Mouse (Mus musculus): ENCODE data around the gene Tmem52b. TPM values are rescaled to one million over a fixed set of nuclear protein-coding genes. Genes with fewer than 3 reads are reported as not detected.

The Tmem52b gene
- total and polyA plus RNA-seq, 2 experiments from 2014 or later = not detected

- no peak for DNase-seq
- Histone ChIP-seq H3K4me2 (ENCODE audit: low read depth) (no peak overlapping the region), H3K36me3 (ENCODE audit: insufficient read depth) (no peaks in the 10 kb centered on the region), H3K9me3 (ENCODE audit: low read length) (no peaks in the 10 kb centered on the region), H3K4me3 (ENCODE audit: low read depth, low read length) (no peak overlapping the region), H3K4me1 (ENCODE audit: insufficient read depth) (peaks cover 9% of the 10 kb centered on the region), H3K27ac (ENCODE audit: low read depth, low read length) (no peak overlapping the region), H3K9ac (no peak overlapping the region), H3K27me3 (ENCODE audit: insufficient read depth, low read length) (no peaks in the 10 kb centered on the region)
- TF ChIP-seq CTCF (IDR thresholded peaks at IDR 0.05; ENCODE audit: low read depth) = no peak
- no peak for ATAC-seq
Observed at GRCm38 (mm10) chr6:129530261-129530660, 17.9 kb downstream of the Tmem52b start.

GRCm38 (mm10) chr6:129532556-129532941 is 20.2 kb downstream of the Tmem52b start:
- DNase-seq = no peak
- no peaks in the 10 kb centered on the region for H3K27me3 ChIP-seq (ENCODE audit: insufficient read depth, low read length)
- H3K4me2 ChIP-seq (ENCODE audit: low read depth) = peak overlapping the region; percentile 73
- TF ChIP-seq CTCF (IDR thresholded peaks at IDR 0.05; ENCODE audit: low read depth) = peak; percentile 47
- peak overlapping the region; percentile 91 for H3K4me3 ChIP-seq (ENCODE audit: low read depth, low read length)
- ATAC-seq = peak; percentile 40
- peak overlapping the region; percentile 92 for H3K9ac ChIP-seq
- H3K9me3 ChIP-seq (ENCODE audit: low read length) = no peaks in the 10 kb centered on the region
- 22% methylated on average over 7 of the region's 7 CpGs for WGBS
- peak overlapping the region; percentile 91 for H3K27ac ChIP-seq (ENCODE audit: low read depth, low read length)
- peaks cover 17% of the 10 kb centered on the region for H3K4me1 ChIP-seq (ENCODE audit: insufficient read depth)
- peaks cover 3% of the 10 kb centered on the region; the same call in 1 of the 2 replicates for H3K36me3 ChIP-seq (ENCODE audit: insufficient read depth)

GRCm38 (mm10) chr6:129532942-129533860 is 20.8 kb downstream of the Tmem52b start, which contains the start of gene Gabarapl1:
Gene Gabarapl1, plus strand, starts transcription at chr6:129533160.
- Histone ChIP-seq H3K4me3 (ENCODE audit: low read depth, low read length) (peak within 1 kb of the TSS; percentile 91), H3K4me1 (ENCODE audit: insufficient read depth) (peaks cover 17% of the 10 kb centered on the region), H3K36me3 (ENCODE audit: insufficient read depth) (peaks cover 10% of the 10 kb centered on the region), H3K9ac (peak within 1 kb of the TSS; percentile 92), H3K27ac (ENCODE audit: low read depth, low read length) (peak within 1 kb of the TSS; percentile 91), H3K4me2 (ENCODE audit: low read depth) (peak within 1 kb of the TSS; percentile 73), H3K9me3 (ENCODE audit: low read length) (no peaks in the 10 kb centered on the region), H3K27me3 (ENCODE audit: insufficient read depth, low read length) (no peaks in the 10 kb centered on the region)
- WGBS = under 1% methylated on average over 55 of the region's 55 CpGs
- TF ChIP-seq CTCF (IDR thresholded peaks at IDR 0.05; ENCODE audit: low read depth) = no peak
- DNase-seq (peak; percentile 88), ATAC-seq (peak; percentile 86)

- Histone ChIP-seq H3K27me3 (ENCODE audit: insufficient read depth, low read length) (no peaks in the 10 kb centered on the region), H3K4me3 (ENCODE audit: low read depth, low read length) (peak overlapping the region; percentile 91), H3K9ac (peak overlapping the region; percentile 92), H3K4me2 (ENCODE audit: low read depth) (peak overlapping the region; percentile 73), H3K4me1 (ENCODE audit: insufficient read depth) (peaks cover 17% of the 10 kb centered on the region), H3K36me3 (ENCODE audit: insufficient read depth) (peaks cover 18% of the 10 kb centered on the region), H3K9me3 (ENCODE audit: low read length) (no peaks in the 10 kb centered on the region), H3K27ac (ENCODE audit: low read depth, low read length) (peak overlapping the region; percentile 91)
- WGBS = 2% methylated on average over 9 of the region's 9 CpGs
- TF ChIP-seq CTCF (IDR thresholded peaks at IDR 0.05; ENCODE audit: low read depth) = no peak
- peak; percentile 52 for ATAC-seq
- DNase-seq = peak; percentile 82
Observed at GRCm38 (mm10) chr6:129534057-129534456, 21.7 kb downstream of the Tmem52b start.

- peak overlapping the region; percentile 92 for H3K9ac ChIP-seq
- peaks cover 17% of the 10 kb centered on the region for H3K4me1 ChIP-seq (ENCODE audit: insufficient read depth)
- peak overlapping the region; percentile 91 for H3K4me3 ChIP-seq (ENCODE audit: low read depth, low read length)
- peak overlapping the region; percentile 73 for H3K4me2 ChIP-seq (ENCODE audit: low read depth)
- no peaks in the 10 kb centered on the region for H3K9me3 ChIP-seq (ENCODE audit: low read length)
- H3K27me3 ChIP-seq (ENCODE audit: insufficient read depth, low read length) = no peaks in the 10 kb centered on the region
- WGBS = 25% methylated on average over 4 of the region's 4 CpGs
- peak overlapping the region; percentile 91 for H3K27ac ChIP-seq (ENCODE audit: low read depth, low read length)
- no peak for TF ChIP-seq CTCF (IDR thresholded peaks at IDR 0.05; ENCODE audit: low read depth)
- DNase-seq = peak; percentile 18
- ATAC-seq = peak; percentile 5; the same call in 1 of the 2 replicates
- peaks cover 25% of the 10 kb centered on the region for H3K36me3 ChIP-seq (ENCODE audit: insufficient read depth)
Observed at GRCm38 (mm10) chr6:129534627-129535190, 22.4 kb downstream of the Tmem52b start.

- WGBS = 85% methylated on average over 4 of the region's 4 CpGs
- no peak for TF ChIP-seq CTCF (IDR thresholded peaks at IDR 0.05; ENCODE audit: low read depth)
- DNase-seq (no peak), ATAC-seq (no peak)
- no peaks in the 10 kb centered on the region for H3K9me3 ChIP-seq (ENCODE audit: low read length)
- H3K9ac ChIP-seq = no peak overlapping the region
- H3K27me3 ChIP-seq (ENCODE audit: insufficient read depth, low read length) = no peaks in the 10 kb centered on the region
- H3K4me3 ChIP-seq (ENCODE audit: low read depth, low read length) = peak overlapping the region; percentile 6; the same call in 1 of the 2 replicates
- H3K4me1 ChIP-seq (ENCODE audit: insufficient read depth) = peaks cover 17% of the 10 kb centered on the region
- H3K27ac ChIP-seq (ENCODE audit: low read depth, low read length) = no peak overlapping the region
- peak overlapping the region; percentile 73 for H3K4me2 ChIP-seq (ENCODE audit: low read depth)
- peaks cover 35% of the 10 kb centered on the region for H3K36me3 ChIP-seq (ENCODE audit: insufficient read depth)
Observed at GRCm38 (mm10) chr6:129535723-129536122, 23.4 kb downstream of the Tmem52b start.

GRCm38 (mm10) chr6:129538555-129538954 is 26.2 kb downstream of the Tmem52b start:
- peaks cover 14% of the 10 kb centered on the region for H3K4me1 ChIP-seq (ENCODE audit: insufficient read depth)
- H3K9ac ChIP-seq = no peak overlapping the region
- no peaks in the 10 kb centered on the region for H3K27me3 ChIP-seq (ENCODE audit: insufficient read depth, low read length)
- H3K9me3 ChIP-seq (ENCODE audit: low read length) = no peaks in the 10 kb centered on the region
- no peak overlapping the region for H3K27ac ChIP-seq (ENCODE audit: low read depth, low read length)
- WGBS = 86% methylated on average over 6 of the region's 6 CpGs
- H3K4me3 ChIP-seq (ENCODE audit: low read depth, low read length) = no peak overlapping the region
- H3K4me2 ChIP-seq (ENCODE audit: low read depth) = no peak overlapping the region
- peaks cover 58% of the 10 kb centered on the region for H3K36me3 ChIP-seq (ENCODE audit: insufficient read depth)
- DNase-seq = no peak
- no peak for TF ChIP-seq CTCF (IDR thresholded peaks at IDR 0.05; ENCODE audit: low read depth)
- ATAC-seq = no peak
